Mouse (Mus musculus) heart, embryonic 14.5 days (tissue): ENCODE data around the gene Ttpal. TPM values are rescaled to one million over a fixed set of nuclear protein-coding genes. Genes with fewer than 3 reads are reported as not detected.

Source experiments
- ATAC-seq: fragments of 200-750 bp; cut with Nextera tagmentation; 2 replicates; pipeline ENCODE4 v1.8.0; 2017; ENCODE audit warnings: low read depth, moderate TSS enrichment; ENCODE audit not compliant: insufficient number of reproducible peaks, insufficient read depth, low FRiP score
- H3K27ac ChIP-seq, 2 experiments: fragments of 200-500 bp in 1 of 2; fragments of 300-500 bp in 1 of 2; sonication (generic) in 1 of 2; replicated peaks in 1 of 2; 2 replicates each; pipeline ENCODE4 v1.5.1; 2012 to 2014; ENCODE audit warnings: low read depth in 2 of 2, low read length in 2 of 2, control low read depth in 1 of 2, mild to moderate bottlenecking in 1 of 2, mixed read lengths in 1 of 2; ENCODE audit not compliant: control insufficient read depth in 1 of 2, insufficient read depth in 1 of 2
- H3K27me3 ChIP-seq: fragments of 300-500 bp; sonication (generic); 2 replicates; pipeline ENCODE4 v1.6.1; 2014; ENCODE audit warnings: mild to moderate bottlenecking, low read length, control low read depth; ENCODE audit not compliant: control insufficient read depth, insufficient read depth
- H3K36me3 ChIP-seq: fragments of 300-500 bp; sonication (generic); 2 replicates; pipeline ENCODE4 v1.6.1; 2014; ENCODE audit warnings: mild to moderate bottlenecking, control low read depth, low read length, mixed read lengths; ENCODE audit not compliant: control insufficient read depth, insufficient read depth
- H3K4me1 ChIP-seq, 2 experiments: fragments of 200-500 bp in 1 of 2; fragments of 300-500 bp in 1 of 2; sonication (generic) in 1 of 2; 2 replicates each; pipeline ENCODE4 v1.6.1; 2012 to 2014; ENCODE audit warnings: low read length in 2 of 2, control low read depth in 1 of 2, mixed read lengths in 1 of 2; ENCODE audit not compliant: control insufficient read depth in 2 of 2, insufficient read depth in 2 of 2
- H3K4me2 ChIP-seq: fragments of 300-500 bp; sonication (generic); 2 replicates; pipeline ENCODE4 v1.6.1; 2014; ENCODE audit warnings: mild to moderate bottlenecking, low read length
- H3K4me3 ChIP-seq, 2 experiments: fragments of 200-500 bp in 1 of 2; fragments of 300-500 bp in 1 of 2; sonication (generic) in 1 of 2; 2 replicates each; pipeline ENCODE4 v1.5.1; 2012 to 2014; ENCODE audit warnings: low read length in 2 of 2, mild to moderate bottlenecking in 2 of 2, control low read depth in 1 of 2, low read depth in 1 of 2, moderate library complexity in 1 of 2; ENCODE audit not compliant: control insufficient read depth in 1 of 2, insufficient read depth in 1 of 2
- H3K9ac ChIP-seq: fragments of 300-500 bp; sonication (generic); 2 replicates; pipeline ENCODE4 v1.6.1; 2014; ENCODE audit warnings: mild to moderate bottlenecking, low read length
- H3K9me3 ChIP-seq: fragments of 300-500 bp; sonication (generic); 2 replicates; pipeline ENCODE4 v1.6.1; 2016; ENCODE audit warnings: low read length, control low read depth; ENCODE audit not compliant: control insufficient read depth
- WGBS: fragments of 180-500 bp; shearing (Covaris S2); extraction: QIAGEN DNeasy Blood & Tissue Kit; methylation state at CpG from one replicate; pipeline ENCODE4 v1.1.7; 2014; 5-methylcytosine and 5-hydroxymethylcytosine counted together
- polyA plus RNA-seq: library from polyadenylated mRNA; unstranded; fragments of >200 nt; fragmentation: Nextera tagmentation; extraction: Ambion mirVana; gene quantifications from 2 replicates; pipeline ENCODE4 v1.2.1, GENCODE M21; 2014

Ttpal gene
- polyA plus RNA-seq, 1 experiment from 2014 or later = 24.2 TPM

GRCm38 (mm10) chr2:163601712-163602100 is 408 bp upstream of the Ttpal start:
- Histone ChIP-seq H3K4me3 (peak overlapping the region; percentile 92 to 99), H3K36me3 (no peaks in the 10 kb centered on the region), H3K27me3 (no peaks in the 10 kb centered on the region), H3K27ac (peak overlapping the region in 1 of 2 experiments; percentile 85; a peak in 1 of 4 replicates), H3K4me1 (peaks cover 5 to 12% of the 10 kb centered on the region in 2 experiments), H3K9ac (peak overlapping the region; percentile 98), H3K4me2 (peak overlapping the region; percentile 95), H3K9me3 (no peaks in the 10 kb centered on the region)
- 69% methylated on average over 7 of the region's 7 CpGs for WGBS
- ATAC-seq = no peak

- no peak overlapping the region for H3K4me2 ChIP-seq
- 84% methylated on average over 7 of the region's 7 CpGs for WGBS
- H3K36me3 ChIP-seq = peaks cover 24% of the 10 kb centered on the region
- no peaks in the 10 kb centered on the region for H3K27me3 ChIP-seq
- H3K27ac ChIP-seq = no peak overlapping the region
- no peak overlapping the region for H3K9ac ChIP-seq
- no peak overlapping the region for H3K4me3 ChIP-seq
- H3K9me3 ChIP-seq = no peaks in the 10 kb centered on the region
- ATAC-seq = no peak
- H3K4me1 ChIP-seq = peaks cover 11 to 17% of the 10 kb centered on the region in 2 experiments
These were observed 4.0 kb downstream of the Ttpal start for GRCm38 (mm10) chr2:163606161-163606560.

- no peak overlapping the region for H3K27ac ChIP-seq
- H3K4me3 ChIP-seq = no peak overlapping the region
- ATAC-seq = 0 out of 2 replicates have a peak, but pooled peaks have one; percentile 42
- peaks cover 42% of the 10 kb centered on the region for H3K36me3 ChIP-seq
- H3K4me2 ChIP-seq = no peak overlapping the region
- H3K9me3 ChIP-seq = no peaks in the 10 kb centered on the region
- H3K27me3 ChIP-seq = no peaks in the 10 kb centered on the region
- H3K9ac ChIP-seq = no peak overlapping the region
- 50% methylated on average over 7 of the region's 7 CpGs for WGBS
- H3K4me1 ChIP-seq = peaks cover 6 to 8% of the 10 kb centered on the region in 2 experiments; a peak in 3 of 4 replicates
These were observed 5.9 kb downstream of the Ttpal start for GRCm38 (mm10) chr2:163608008-163608407.

GRCm38 (mm10) chr2:163609281-163609975 is 7.3 kb downstream of the Ttpal start:
- Histone ChIP-seq H3K4me2 (no peak overlapping the region), H3K27ac (no peak overlapping the region), H3K36me3 (peaks cover 56% of the 10 kb centered on the region), H3K27me3 (no peaks in the 10 kb centered on the region), H3K4me1 (peaks cover 5 to 6% of the 10 kb centered on the region in 2 experiments; a peak in 3 of 4 replicates), H3K9me3 (no peaks in the 10 kb centered on the region), H3K9ac (no peak overlapping the region), H3K4me3 (no peak overlapping the region)
- WGBS = 85% methylated on average over 12 of the region's 12 CpGs
- ATAC-seq = no peak

- H3K36me3 ChIP-seq = peaks cover 74% of the 10 kb centered on the region
- WGBS = 80% methylated on average over 9 of the region's 9 CpGs
- H3K4me2 ChIP-seq = no peak overlapping the region
- H3K4me1 ChIP-seq = peaks cover 5 to 6% of the 10 kb centered on the region in 2 experiments; a peak in 3 of 4 replicates
- no peaks in the 10 kb centered on the region for H3K27me3 ChIP-seq
- no peaks in the 10 kb centered on the region for H3K9me3 ChIP-seq
- no peak overlapping the region for H3K27ac ChIP-seq
- H3K9ac ChIP-seq = no peak overlapping the region
- H3K4me3 ChIP-seq = no peak overlapping the region
- no peak for ATAC-seq
These were observed 9.1 kb downstream of the Ttpal start for GRCm38 (mm10) chr2:163611176-163611575.

GRCm38 (mm10) chr2:163613206-163613605 is 11.1 kb downstream of the Ttpal start:
- WGBS = 87% methylated on average over 5 of the region's 5 CpGs
- ATAC-seq = no peak
- H3K4me1 ChIP-seq = peaks cover 0 to under 1% of the 10 kb centered on the region in 2 experiments; a peak in 1 of 4 replicates
- H3K27me3 ChIP-seq = no peaks in the 10 kb centered on the region
- H3K9me3 ChIP-seq = no peaks in the 10 kb centered on the region
- H3K9ac ChIP-seq = no peak overlapping the region
- peaks cover 84% of the 10 kb centered on the region for H3K36me3 ChIP-seq
- H3K4me2 ChIP-seq = no peak overlapping the region
- no peak overlapping the region for H3K4me3 ChIP-seq
- no peak overlapping the region for H3K27ac ChIP-seq

GRCm38 (mm10) chr2:163613990-163614389 is 11.9 kb downstream of the Ttpal start:
- Histone ChIP-seq H3K36me3 (peaks cover 92% of the 10 kb centered on the region), H3K9me3 (no peaks in the 10 kb centered on the region), H3K27me3 (no peaks in the 10 kb centered on the region), H3K4me1 (no peaks in the 10 kb centered on the region), H3K27ac (no peak overlapping the region), H3K9ac (no peak overlapping the region), H3K4me2 (no peak overlapping the region), H3K4me3 (no peak overlapping the region)
- WGBS = 92% methylated on average over 4 of the region's 4 CpGs
- no peak for ATAC-seq

GRCm38 (mm10) chr2:163615401-163615800 is 13.3 kb downstream of the Ttpal start:
- Histone ChIP-seq H3K9ac (no peak overlapping the region), H3K36me3 (peaks cover 100% of the 10 kb centered on the region), H3K4me2 (no peak overlapping the region), H3K27me3 (no peaks in the 10 kb centered on the region), H3K4me1 (no peaks in the 10 kb centered on the region), H3K9me3 (no peaks in the 10 kb centered on the region), H3K27ac (no peak overlapping the region), H3K4me3 (no peak overlapping the region)
- WGBS = 92% methylated on average over 9 of the region's 9 CpGs
- ATAC-seq = no peak
